Mouse (Mus musculus): ENCODE data around the gene Slc28a2. TPM values are rescaled to one million over a fixed set of nuclear protein-coding genes. Genes with fewer than 3 reads are reported as not detected.
"Not testable (repeated sequence)": the region's sequence is repeated elsewhere in the genome, so short reads cannot be mapped to it uniquely, and the experiment has no call there.

Gene Slc28a2
- total RNA-seq (2022): 1 to 10 TPM; 4.6 to 5.7 (median 5.2) TPM

DNA sequence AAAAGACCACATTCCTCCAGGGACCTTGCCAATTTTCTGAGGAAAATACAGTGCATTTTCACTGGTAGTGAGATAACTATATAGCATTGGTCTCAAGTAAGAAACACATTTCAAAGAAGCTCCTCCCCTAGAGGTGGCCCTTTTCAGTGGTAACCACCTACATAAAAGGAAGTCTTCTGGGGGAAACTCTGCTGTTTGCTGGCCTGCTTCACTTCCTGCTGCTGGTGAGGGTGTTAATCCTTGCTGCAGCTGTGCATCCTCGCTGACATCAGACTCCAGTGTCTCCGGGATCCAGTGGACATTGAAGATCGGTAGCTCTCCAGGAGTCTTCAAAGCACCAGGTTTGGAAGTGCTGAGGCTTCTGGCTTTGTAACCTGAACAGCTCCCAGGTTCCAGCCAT, at the start of gene Slc28a2:
TSS of gene Slc28a2 (plus strand) at position 278 of the 400 bp plus-strand sequence.
- not testable (repeated sequence) for DNase-seq (ENCODE audit: low spot score in 2 of 2)

DNA sequence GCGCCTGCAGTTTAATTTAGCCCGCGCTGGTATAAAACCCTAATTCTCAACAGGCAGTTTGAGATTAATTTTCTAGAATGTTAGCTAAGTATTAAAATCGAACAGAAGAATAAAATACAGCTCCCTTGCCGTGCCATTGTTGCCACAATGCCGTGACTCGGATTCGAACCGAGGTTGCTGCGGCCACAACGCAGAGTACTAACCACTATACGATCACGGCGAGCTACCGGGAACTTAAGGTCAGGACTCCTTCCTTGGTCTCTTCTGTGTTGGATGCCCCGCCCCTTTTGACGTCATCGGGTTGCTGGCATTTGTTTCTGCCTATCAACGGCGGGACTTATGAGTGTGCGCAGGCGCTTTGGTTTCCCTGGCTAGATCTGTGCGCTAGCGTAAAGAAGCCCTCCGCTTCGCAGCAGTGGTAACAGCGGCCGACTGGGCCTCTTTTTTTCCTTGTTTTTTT, 49.0 kb upstream of the Slc28a2 start:
- DNase-seq (ENCODE audit: low spot score in 2 of 2): peak; percentile 95 to 96

DNA sequence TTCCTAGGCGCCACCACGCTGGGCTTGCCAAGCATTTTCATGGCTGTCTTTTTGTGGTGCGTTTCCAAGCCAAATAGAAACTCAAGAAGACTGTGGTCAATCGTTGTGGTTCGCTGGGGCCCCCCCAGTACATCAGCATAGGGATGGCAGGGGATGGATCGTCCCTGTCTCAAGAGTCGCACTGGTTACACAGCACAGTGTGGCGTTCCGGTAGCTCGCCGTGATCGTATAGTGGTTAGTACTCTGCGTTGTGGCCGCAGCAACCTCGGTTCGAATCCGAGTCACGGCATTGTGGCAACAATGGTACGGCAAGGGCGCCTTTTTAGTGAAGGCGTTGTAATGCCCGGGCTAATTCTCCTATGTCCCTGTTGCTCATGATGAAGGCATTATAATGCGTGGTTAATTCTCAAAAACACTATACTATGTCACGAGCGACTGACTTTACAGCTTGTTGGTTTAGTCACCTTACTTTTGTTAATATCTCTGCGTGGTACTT, 48.5 kb upstream of the Slc28a2 start:
- DNase-seq (ENCODE audit: low spot score in 2 of 2): peak; percentile 58 to 61

DNA sequence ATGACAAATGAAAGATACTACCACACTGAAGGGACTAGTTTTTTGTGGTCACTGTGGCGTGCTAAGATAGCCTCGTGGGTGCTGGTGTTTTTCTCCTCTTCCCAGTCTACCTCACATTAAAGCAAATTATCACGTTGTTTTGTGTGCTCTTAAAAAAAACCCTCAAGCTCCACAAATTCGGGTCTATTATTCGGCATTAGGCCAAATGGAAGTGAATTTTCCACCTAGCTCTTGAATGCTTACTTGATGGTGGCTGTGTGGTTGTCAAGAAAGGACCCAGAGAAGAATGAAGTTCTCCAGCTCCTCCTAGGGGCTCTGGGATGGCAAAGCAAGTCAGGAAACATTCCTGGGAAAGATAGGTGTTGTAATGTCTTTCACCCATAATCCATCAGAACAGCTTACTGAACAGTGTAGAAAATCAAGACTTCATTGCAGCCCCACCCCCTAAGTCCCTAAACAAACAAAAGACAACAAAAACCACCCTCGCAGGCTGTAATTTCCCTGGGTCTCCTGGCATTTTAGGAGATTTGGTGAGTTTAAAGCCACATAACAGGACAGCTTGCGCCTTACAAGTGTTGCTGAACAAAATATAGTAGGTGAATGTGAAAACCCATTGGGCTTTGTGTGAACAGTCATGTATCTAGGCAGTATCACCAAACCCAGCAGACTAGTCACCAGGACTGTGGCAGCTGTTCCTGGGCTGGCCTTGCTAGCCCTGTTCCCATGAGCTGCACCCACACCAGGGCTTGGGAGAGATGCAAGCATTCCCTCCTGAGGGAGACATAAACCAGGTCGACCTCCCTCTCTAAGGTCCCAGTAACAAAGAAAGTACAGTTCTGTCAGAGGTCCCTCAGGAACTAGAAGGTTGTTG, 47.6 kb upstream of the Slc28a2 start:
- DNase-seq (ENCODE audit: low spot score in 2 of 2): no peak

DNA sequence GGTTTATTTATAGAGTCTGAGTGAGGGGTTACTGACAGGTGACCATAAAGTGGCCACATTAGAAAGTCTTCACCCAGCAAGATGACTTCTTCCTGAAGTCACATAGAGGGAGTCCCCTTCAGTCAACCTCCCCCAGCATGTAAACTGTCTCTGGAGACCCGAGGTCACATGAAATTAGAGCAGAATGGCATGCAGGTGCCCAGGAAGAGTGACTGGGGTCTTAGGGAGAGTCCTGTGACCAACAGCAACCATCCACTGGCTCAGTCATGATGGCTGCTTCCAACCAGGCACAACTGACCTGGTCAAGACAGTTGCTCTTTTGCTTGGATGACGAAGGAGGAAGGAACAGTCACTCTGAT, 47.0 kb upstream of the Slc28a2 start:
- no peak for DNase-seq (ENCODE audit: low spot score in 2 of 2)

DNA sequence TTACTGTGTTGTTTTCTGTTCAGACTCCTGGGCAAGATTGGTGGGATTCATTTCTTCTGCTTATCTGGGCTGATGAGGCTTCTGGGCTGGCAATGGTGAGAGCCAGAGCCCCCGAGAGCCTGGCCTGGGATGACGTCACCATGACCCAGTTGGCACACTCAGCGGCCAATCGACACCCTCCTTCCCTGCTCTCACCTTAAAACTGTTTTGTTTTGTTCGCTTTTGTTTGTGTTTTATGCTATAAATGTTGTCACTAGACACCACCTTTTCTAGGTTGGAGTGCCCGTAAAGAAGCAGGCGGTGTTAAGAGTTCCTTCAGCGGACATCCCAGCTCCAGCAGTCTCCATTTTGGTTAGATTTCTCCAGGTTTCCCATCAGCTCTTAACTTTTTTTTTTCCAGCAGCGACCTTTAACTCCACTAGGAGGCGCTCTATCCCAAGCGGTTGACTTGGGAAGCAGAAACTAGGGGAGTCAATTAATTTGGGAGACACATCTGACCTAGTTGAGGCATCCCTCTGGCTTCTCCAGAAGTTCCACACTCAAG, 45.4 kb upstream of the Slc28a2 start:
- peak in 1 of 2 experiments; percentile 17 for DNase-seq (ENCODE audit: low spot score in 2 of 2)

DNA sequence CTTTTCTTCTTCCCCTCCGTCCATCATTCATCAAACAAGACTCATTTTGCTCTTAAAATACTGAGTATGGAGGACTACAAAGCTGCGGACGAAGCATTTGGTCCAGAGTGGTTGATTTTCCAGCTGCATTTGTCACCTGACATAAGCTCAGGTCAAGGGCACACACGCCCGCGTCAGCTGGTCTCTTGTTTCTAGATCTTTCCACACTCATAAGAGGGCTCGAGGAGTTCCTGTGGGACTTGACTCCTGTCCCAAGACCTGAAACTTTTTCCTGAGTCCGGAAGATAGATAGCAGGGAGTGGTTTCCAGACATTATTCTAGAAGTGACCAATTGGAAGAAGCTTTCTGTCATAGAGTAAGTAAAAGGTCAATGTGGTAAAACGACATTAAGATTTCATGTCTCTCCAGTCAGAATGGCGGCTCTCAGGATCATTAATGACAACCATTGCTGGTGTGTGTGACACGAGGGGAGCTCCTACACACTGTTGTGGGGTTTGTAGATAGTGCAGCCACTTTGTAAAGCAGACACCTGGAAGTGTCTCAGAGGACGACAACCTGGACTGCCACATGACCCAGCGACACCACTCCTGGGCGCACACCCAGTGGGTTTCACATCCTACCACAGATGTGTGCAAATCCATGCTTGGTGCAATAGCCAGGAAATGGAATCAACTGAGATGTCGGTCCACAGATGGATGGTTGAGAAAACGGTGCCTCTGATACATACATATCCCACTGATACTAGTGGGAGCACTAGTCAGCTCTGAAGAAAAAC, 44.8 kb upstream of the Slc28a2 start:
- DNase-seq (ENCODE audit: low spot score in 2 of 2): no peak

DNA sequence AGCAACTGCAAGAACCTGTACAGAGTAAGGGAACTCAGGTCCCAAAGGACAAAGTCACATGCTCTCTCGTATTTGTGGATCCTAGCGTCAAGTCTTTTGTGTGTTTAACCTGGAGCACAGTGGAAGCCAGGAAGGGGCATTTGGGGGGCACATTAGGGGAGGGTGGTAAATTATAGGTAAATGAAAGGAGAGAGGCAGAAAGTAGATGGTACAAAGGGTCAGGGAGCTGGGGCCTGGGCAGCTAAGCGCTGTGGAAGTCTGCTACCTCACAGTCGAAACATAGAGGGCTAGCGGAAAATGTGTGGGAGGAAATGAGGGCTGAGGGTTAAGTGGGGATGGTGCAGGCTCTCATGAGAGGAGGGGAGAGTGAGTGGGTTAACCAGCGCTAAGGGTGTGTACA, 44.2 kb upstream of the Slc28a2 start:
- DNase-seq (ENCODE audit: low spot score in 2 of 2): no peak

DNA sequence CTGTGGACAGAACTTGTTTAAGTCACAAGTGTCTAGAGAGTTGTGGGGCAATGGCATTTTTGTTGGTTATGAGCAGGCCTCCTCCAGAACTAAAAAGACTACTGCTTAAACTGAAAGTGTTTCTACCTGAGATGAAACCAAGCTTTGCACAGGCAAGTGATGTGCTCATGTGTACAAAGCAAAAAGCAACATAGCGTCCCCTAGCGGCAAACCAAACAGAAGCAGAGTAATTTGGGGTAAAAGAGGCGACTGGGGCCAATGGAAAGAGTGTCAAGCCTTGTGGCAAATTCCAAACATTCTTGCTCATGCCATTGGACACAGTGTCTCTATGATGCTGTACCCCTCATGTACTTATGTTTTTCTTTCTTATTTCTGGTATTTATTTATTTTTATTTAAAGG, 41.2 kb upstream of the Slc28a2 start:
- DNase-seq (ENCODE audit: low spot score in 2 of 2): no peak

DNA sequence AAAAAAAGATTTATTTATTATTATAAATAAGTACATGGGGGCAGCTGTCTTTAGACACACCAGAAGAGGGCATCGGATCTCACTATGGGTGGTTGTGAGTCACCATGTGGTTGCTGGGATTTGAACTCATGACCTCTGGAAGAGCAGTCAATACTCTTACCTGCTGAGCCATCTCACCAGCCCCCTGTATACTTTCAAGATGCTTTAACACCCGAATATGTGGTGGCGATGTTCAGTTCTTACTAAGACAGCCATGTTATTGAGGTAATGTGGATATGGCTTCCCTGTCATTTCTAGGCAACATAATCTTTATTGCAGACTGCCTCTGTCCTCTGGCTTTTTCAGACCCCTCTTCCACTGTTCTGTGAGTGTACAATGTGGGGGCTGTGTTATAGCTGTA, 39.1 kb upstream of the Slc28a2 start:
- not testable (repeated sequence) for DNase-seq (ENCODE audit: low spot score in 2 of 2)

DNA sequence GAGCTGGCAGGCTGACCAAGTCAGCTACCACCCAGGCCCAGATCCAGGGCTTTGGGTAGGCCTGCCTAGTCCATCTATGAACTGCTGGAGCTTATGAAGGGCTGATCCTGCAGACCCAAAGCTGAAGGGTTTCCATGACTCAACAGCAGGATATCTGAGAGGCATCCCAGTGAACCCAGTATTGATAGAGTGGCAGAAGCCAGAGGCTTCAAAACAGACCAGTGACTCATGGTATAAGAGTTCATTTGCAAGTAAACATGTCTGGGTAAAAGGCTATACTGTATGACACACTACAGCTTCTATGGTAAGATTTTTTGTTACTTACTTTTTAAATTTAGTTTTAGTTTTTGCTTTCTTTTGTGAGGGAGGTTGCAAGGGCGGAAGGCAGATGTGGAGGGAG, 30.1 kb upstream of the Slc28a2 start:
- DNase-seq (ENCODE audit: low spot score in 2 of 2): no peak

DNA sequence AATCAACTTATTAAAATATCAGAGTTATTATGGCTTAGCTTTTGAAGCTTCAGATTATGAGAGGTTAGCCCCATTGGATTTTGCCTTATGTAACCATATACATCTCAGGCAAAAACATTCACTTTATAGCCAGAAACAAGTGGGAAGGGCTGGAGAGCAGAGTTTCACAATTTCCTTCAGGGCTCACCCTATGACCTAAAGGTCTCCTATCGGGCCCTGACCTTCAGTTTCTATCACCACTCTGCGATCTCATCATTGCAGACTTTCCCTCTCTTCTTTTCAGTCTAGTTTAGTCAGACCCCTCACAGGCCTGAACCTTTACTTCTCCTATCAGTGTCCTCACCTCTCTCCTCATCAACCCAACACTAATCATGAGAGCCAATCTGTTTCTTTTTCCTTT, 18.7 kb upstream of the Slc28a2 start:
- DNase-seq (ENCODE audit: low spot score in 2 of 2): no peak

DNA sequence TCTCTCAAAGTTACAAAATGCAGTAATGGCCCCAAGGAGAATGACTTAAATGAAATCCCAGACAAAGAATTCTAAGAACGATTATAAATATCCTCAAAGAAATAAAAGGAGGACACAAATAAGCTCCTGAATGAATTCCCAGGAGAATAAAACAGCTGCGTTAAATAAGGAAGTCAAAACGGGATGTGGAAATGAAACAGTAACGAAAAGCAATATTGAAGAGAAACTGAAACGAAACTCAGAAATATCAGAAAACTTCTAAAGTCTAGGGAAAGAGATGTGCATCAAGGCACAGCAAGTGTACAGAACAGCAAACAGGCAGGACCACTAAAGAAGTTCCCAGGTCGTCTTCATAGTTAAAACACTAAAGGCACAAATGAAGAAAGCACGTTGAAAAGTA, 17.3 kb upstream of the Slc28a2 start:
- DNase-seq (ENCODE audit: low spot score in 2 of 2): no peak

DNA sequence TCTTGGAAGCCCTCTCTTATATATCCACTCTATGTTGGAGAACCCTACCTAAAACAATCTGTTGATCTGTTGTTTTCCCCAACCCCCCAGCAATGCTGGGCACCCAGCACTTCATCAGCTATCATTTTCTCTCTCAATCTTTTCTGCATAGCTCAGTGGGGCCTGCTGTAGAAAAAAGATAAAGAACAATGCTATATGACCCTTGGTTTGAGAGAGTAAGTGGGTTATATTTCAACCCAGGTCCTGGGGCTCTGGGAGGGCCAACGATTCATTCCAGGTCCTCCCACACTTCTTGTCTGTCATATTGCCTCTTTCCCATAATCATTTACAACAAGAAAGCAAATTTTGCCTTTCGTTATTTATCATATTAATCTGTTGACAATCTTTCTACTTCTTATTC, 368 bp downstream of the Slc28a2 start:
- not testable (repeated sequence) for DNase-seq (ENCODE audit: low spot score in 2 of 2)

DNA sequence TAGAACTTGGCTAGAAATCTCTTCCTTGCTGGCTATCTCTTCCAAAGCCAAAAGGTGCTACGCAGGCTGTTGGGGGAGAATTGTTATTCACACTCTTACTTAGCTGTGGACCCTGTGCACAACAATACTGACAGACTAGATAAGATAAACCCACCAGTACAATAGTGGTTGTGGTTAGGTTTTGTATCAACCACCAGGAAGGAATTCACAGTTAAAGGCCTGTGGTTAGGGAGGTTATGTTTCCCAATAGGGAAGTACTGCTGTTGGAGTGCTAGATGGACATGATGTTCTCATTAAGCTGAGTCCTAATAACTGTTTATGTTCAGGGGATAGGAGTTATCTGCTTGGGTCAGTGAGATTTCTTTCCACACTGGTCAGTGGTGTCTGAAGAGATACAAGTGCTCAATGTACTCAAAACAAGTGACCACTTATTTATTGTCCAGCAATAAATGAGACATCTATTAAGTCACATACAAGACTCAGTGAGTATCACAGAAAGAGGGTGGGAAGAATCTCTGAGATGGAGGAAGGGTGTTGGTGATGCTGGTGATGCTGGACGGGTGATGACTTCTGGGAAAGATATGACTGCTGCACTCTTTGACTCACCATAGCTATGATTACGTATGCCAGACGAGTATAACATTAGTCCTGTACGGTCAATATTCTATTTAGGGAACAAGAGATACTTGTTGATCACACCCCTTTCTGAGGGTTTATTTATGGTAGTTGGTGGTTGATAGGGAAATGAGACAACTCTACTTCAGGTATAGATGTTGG, 12.6 kb downstream of the Slc28a2 start:
- DNase-seq (ENCODE audit: low spot score in 2 of 2): not testable (repeated sequence)

DNA sequence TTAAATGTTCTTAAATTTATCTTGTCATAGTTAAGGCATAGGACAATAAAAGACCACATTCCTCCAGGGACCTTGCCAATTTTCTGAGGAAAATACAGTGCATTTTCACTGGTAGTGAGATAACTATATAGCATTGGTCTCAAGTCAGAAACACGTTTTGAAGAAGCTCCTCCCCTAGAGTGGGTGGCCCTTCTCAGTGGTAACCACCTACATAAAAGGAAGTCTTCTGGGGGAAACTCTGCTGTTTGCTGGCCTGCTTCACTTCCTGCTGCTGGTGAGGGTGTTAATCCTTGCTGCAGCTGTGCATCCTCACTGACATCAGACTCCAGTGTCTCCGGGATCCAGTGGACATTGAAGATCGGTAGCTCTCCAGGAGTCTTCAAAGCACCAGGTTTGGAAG, 14.2 kb downstream of the Slc28a2 start:
- not testable (repeated sequence) for DNase-seq (ENCODE audit: low spot score in 2 of 2)

DNA sequence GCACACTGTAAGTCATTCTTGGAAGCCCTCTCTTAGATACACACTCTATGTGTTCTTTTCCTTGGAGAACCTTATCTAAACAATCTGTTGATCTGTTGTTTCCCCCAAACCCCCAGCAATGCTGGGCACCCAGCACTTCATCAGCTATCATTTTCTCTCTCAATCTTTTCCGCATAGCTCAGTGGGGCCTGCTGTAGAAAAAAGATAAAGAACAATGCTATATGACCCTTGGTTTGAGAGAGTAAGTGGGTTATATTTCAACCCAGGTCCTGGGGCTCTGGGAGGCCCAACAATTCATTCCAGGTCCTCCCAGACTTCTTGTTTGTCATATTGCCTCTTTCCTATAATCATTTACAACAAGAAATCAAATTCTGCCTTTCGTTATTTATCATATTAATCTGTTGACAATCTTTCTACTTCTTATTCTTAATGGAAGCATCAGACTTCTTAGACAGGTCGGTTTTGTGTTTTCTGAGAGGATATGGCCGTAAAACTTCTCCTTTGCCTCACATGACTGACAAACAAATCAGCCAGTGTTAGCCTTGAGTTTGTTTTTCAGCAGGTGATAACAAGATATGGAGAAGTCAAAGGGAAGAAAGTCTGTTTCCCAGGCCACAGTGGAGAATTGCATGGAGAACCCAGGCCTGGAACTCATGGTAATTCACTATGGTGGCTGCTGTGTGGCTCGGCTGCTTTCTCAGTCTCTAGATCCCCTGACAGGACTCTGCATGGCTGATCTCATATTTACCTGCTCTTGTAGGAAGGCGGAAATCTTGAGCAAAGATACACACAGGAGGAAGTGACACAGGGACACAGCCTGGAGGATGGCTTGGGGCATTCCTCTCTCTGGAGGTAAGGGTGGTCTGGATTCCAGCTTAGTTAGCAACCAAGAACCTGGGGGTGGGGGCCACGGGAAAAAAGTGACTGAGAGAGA, 15.0 kb downstream of the Slc28a2 start:
- DNase-seq (ENCODE audit: low spot score in 2 of 2): no peak

DNA sequence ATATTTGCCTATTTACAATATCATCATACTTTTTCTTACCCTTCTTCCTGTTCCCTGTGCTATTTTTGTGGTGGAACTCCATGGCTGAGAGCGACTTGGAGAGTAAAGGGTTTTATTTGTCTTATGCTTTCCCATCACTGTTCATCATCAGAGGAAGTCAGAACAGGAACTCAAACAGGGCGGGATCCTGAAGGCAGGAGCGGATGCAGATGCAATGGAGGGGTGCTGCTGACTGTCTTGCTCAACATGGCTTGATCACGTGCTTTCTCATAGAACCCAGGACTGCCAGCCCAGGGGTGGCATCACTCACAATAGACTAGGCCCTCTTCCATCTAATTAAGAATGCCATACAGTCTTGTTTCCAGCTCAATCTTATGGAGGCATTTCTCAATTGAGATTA, 24.1 kb downstream of the Slc28a2 start:
- DNase-seq (ENCODE audit: low spot score in 2 of 2): no peak

DNA sequence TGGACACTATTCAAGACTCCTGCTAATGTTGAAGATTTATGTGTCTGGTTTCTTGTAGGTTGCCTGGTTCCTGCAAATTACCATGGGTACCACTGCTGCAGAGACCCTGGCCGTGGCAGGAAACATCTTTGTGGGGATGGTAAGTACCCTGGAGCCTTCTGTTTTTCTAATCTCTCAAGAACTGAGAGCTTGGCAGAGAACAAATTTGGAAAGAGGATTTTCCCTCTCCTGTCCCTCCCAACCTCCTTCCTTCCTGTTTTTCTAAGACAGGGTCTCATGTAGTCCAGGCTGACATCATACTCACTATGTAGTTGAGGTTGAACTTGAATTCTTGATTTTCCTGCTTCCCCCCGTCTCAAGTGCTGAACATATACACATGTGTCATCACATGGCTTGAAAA, 26.1 kb downstream of the Slc28a2 start:
- no peak for DNase-seq (ENCODE audit: low spot score in 2 of 2)

DNA sequence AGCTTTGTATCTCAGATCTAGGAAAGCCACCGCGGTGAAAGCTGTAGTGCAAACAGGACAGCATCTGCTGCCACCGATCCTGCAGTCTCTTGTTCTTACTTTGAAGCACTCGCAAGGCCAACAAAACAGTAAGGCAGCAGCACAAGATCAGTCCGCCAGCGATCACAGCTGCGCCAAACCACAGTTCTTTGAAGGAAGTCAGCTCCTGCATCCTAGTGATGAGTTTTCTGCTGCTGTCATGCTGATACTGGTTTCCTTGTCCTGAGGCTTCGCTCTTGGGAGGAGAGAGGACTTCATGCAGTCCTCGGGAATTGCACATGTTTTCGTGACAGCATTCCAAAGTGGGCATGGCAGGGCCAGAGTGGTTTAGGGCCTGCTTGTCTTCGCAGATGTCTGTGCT, 40.6 kb downstream of the Slc28a2 start:
- no peak for DNase-seq (ENCODE audit: low spot score in 2 of 2)
